Mouse (Mus musculus) gastrocnemius, postnatal 36 days (tissue): ENCODE results near the gene Morc2a. TPM values are rescaled to one million over a fixed set of nuclear protein-coding genes. Genes with fewer than 3 reads are reported as not detected.

Experiments used
- DNase-seq, 2 experiments: peaks; one replicate each; pipeline ENCODE4 v3.0.0; 2022
- intact Hi-C: fragments of 180-260 bp; cut with DNase I; formaldehyde crosslinking; loops from one replicate; pipeline ENCODE4 v1.15.1; 2025
- total RNA-seq, 2 experiments: library from RNA; stranded (reverse); gene quantifications; 2 replicates each; pipeline ENCODE4 v1.2.3; 2021

Gene Morc2a
- total RNA-seq, 2 experiments from 2014 or later = 16.0 to 16.7 TPM

DNA sequence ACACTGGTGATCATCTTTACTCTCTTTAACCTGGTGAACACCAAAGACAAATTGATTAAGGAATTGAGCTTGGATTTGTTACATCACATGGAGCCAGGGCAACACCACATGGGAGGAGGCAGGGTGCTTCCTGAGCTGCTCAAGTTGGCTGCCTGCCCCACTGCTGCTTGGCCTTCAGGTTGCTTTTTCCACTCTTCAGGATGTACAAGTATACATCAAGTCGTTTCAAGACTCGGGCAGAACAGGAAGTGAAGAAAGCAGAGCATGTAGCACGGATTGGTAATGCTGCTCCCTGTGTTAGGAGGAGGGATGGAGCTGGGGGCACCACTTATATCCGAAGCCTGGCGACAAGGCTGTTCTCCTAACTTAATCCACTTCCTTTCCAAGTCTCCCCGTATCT lies 28.2 kb downstream of the Morc2a start:
- no peak for DNase-seq
- intact Hi-C loops = no loop called here

DNA sequence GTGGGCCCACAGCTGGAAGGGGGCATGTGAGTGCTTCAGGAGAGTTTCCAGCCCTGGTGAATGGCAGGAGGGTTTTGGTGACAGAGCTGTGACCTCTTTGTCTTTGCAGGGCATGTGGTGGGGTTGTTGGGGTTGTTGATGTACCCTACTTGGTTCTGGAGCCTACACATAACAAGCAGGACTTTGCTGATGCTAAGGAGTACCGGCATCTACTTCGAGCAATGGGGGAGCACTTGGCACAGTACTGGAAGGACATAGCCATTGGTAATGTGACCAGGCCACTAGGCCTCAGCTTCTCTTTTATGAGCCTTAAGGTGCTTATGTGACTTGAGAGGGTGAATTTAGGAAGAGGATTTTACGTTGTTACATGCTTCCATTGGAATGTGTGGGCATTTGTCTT lies 30.8 kb downstream of the Morc2a start:
- intact Hi-C loops = no loop called here
- no peak for DNase-seq

DNA sequence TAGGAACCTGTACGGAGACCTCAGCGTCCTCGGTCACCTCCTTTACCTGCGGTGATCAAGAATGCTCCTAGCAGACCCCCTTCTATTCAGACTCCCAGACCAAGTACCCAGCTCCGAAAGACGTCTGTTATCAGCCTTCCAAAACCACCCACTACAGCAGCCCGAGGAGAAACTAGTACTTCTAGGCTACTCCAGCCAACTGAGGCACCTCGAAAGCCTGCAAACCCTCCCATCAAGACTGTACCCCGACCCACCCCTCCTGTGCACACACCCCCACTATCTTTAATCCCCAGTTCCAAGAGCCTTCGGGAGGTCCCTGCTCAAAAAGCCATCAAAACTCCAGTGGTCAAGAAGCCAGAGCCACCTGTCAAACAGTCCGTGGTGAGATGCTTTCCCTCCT lies 34.7 kb downstream of the Morc2a start:
- no peak for DNase-seq
- intact Hi-C loops = no loop called here

- intact Hi-C loops = no loop called here
- DNase-seq = no peak
These were observed 35.2 kb downstream of the Morc2a start for GRCm38 (mm10) chr11:3684232-3684631.

GRCm38 (mm10) chr11:3684723-3685430 lies 35.9 kb downstream of the Morc2a start:
- intact Hi-C loops = no loop called here
- no peak for DNase-seq

GRCm38 (mm10) chr11:3685431-3685830 lies 36.4 kb downstream of the Morc2a start:
- intact Hi-C loops = no loop called here
- no peak for DNase-seq

DNA sequence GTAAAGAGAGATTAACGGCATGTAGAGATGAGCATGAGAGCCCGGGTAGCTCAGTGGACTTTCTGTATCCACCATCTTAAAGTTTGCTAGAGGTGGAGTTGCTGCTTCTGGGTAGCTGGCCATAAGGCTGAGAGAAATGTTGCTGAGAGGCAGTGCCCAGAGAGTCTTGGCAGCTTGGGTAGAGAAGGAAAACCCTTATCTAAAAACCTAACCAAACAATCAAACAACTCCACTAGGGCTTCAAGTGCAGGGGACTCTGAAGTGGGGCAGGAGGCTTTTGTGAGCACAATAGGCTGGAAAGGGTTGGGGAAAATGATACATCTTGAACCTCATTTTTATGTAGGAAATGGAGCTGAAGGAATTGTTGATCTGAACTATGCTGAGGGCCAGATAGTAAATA lies 37.3 kb downstream of the Morc2a start:
- intact Hi-C loops = no loop called here
- DNase-seq = no peak

- intact Hi-C loops = no loop called here
- no peak for DNase-seq
These were observed 37.9 kb downstream of the Morc2a start for GRCm38 (mm10) chr11:3686885-3687284.

- DNase-seq = no peak
- intact Hi-C loops = no loop called here
These were observed 42.8 kb downstream of the Morc2a start for GRCm38 (mm10) chr11:3691746-3692145.

DNA sequence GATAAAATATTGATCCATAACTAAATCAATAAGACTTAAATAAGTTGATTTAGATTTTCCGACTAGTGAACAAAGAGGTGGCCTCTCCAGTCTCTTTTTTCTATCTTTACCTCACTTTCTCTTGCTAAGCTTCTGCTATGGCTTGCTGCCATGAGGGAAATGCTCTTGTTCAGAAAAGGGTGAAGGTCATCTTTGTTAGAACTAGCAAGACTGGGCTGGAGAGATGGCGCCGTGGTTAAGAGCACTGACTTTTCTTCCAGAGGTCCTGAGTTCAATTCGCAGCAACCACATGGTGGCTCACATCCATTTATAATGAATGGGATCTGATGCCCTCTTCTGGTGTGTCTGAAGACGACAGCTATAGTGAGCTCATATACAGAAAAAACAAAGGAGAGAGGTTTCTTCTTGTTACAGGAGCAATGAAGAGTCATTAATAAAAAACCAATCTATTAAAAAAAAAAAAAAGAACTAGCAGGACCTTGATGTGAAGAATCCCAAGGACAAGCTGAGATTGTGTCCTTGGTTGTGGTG lies 47.2 kb downstream of the Morc2a start:
- DNase-seq = no peak
- intact Hi-C loops = no loop called here

GRCm38 (mm10) chr11:3697441-3697840 lies 48.5 kb downstream of the Morc2a start:
- intact Hi-C loops = no loop called here
- DNase-seq = no peak

DNA sequence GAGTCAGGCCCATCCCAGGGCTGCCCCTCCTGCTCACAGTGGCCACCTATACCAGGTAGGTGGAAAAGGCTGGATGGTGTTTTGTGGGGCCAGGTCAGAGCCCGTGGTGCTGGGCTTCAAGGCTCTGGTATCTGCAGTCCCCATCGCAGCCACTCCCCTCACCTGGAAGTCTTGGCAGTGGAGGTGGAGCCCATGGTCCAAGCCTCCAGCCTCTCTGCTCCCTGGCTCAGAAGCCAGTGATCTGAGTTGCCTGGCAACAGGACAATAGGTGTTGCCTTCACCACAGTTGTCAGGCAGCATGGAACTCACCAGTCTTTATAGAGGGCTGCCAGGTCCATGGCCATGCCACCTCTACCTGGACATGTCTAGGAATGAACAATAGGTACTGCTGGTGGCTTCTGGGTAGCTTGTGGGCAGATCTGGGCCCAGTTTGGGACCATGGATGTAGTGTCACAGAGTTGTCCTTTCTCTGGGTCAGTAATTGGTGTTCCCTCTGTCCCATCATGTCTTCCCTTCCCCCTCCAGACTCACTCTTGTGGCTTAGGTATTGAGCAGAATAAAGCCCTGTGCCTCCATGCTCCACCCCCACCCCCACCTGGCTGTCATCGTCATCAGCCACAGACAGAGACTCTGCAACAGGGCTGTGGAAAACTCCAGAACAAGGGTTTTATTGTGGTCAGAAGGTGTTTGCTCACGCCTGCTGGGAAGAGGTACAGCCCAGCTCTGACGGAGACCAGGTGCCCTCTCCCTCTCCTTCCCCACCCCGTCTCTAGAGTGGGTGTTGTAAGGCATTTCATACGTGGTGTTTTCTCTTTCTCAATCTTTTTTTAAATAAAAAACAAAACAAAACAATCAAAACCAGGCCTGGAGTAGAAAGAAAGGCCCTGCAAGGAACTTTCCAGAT lies 54.4 kb downstream of the Morc2a start:
- intact Hi-C loops = no loop called here
- DNase-seq = no peak

- DNase-seq = no peak
- intact Hi-C loops = no loop called here
These were observed 55.4 kb downstream of the Morc2a start for GRCm38 (mm10) chr11:3704404-3704803.

- intact Hi-C loops = no loop called here
- no peak for DNase-seq
These were observed 58.1 kb downstream of the Morc2a start for GRCm38 (mm10) chr11:3707057-3707456.

DNA sequence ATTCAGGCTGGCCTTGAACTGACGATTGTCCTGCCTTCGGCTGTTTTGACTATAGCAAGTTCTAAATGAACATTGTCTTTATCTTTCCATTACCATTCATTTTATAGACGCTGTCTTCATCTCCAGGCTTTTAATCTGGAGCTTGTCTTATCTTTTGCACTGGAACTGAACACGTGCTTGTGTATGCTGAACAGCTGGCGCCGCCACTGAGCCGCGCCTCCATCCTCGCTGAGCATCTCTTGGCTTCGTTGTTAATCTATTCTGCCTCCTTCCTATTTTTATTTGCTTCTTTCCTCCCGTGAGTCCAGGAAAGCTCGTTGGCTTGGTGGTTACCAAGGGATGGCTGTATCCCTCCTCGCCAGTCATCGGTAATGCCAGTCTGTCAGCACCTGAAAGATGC lies 61.2 kb downstream of the Morc2a start:
- no peak for DNase-seq
- intact Hi-C loops = no loop called here

DNA sequence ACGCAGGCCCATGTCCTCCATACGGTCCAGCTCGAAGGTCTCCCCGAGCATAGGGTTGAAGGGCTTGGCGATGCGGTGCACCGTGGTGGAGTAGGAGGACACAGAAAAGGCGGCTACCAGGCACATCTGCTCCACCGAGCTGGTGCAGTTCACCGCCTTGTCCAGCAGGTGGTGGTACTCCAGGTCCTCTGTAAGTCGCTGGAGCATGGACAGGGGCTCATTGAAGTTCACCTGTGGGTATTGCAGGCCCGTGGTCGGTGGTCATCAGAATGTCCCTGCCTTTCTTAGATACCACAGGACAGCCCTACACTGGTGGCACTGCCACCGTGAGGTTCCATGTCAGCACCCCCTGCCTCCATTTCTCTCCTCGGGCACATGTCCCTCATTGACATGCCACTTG lies 65.5 kb downstream of the Morc2a start:
- intact Hi-C loops = loop anchor here (2.0 kb wide), 1 partner anchor 72 kb away; no protein-coding TSS in a partner anchor
- peak; percentile 41 to 42 for DNase-seq

- DNase-seq = no peak
- intact Hi-C loops = no loop called here
These were observed 67.7 kb downstream of the Morc2a start for GRCm38 (mm10) chr11:3716662-3717061.

- intact Hi-C loops = no loop called here
- DNase-seq = no peak
These were observed 73.0 kb downstream of the Morc2a start for GRCm38 (mm10) chr11:3722036-3722435.

DNA sequence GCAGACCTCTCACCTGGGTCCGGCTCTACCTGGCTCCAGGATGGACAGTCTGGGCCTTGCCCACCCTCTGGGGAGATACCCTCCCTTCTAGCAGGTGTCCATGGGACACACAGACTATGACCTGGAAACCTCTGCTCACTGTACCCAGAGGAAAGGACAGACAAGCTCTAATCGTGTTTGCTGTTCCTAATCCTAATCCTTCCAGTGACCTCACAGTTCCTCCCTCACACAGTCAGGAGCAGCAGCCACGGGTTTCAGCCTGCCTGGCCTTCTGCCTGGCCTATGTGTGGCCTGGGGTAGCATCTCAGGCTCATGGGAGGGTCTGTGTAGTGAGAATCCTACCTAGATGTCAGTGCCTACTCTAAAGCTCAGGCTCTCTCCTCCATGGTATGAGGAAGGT lies 73.9 kb downstream of the Morc2a start:
- no peak for DNase-seq
- intact Hi-C loops = no loop called here

GRCm38 (mm10) chr11:3723910-3724309 lies 74.9 kb downstream of the Morc2a start:
- DNase-seq = no peak
- intact Hi-C loops = no loop called here

DNA sequence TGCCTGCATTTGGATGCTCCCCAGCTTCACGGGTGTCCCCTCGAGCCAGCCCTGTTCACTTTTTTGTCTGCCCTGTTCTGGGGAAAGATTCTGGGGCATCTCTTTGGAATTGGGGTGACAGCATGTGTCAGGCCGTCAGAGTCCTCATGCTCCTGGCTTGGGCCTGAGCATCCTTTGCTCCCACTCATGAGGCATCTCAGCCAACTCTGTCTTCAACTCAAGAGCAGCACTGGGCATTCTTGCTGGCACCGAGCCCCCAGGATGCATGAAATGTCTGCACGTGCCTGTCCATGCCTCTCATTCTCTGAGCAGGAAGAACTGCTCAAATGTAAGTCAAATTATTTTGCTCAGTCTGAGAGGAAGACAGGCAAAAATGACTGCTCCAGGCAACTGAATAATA lies 75.7 kb downstream of the Morc2a start:
- intact Hi-C loops = no loop called here
- no peak for DNase-seq
